ENCODE assay signal across 9 mouse cellular contexts in the genomic region with DNA sequence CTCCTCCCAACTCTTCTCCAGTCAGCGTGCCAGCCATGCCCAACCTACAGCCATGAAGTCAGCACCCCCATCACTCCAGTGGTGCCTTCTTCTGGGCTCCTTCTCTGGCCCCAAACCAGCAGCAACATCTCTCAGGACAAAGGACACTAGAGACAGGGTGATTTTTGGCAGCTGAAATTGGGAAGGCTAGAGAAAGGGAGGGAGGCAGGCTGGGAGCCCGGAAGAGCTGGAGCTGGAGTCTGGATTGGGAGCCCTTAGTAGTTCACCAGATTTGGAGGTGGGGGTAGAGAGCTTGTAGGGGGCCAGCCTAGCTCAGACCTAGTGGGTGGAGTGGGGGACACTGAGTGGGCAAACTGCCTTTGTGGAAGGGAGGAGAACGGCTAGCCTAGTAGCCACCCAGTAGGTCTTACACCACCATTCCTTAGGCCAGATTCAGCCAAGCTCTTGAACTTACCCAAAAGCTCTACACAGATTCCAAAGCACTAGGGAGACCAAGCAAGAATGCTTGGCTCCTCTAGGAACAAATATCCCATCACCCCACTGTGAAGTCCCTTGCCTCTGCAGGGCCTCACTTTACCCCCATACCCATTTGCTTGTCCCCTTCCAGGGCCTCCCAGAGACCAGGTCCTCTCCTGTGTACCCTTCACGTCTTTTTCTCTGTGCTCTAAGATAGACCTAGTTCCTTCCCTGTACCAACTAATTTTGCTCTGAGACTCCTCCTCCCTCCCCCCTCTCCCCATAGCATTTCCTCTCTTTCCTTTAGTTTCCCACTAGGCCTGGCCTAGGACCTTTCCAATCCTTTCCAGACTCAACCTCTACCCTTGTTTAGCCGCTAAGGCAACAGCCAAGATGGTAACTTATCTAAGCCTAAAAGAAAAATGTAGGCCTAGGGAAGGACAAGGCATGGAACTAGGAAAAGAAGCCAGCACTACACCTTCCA. TPM values are rescaled to one million over a fixed set of nuclear protein-coding genes. Genes with fewer than 3 reads are reported as not detected.
DNase-seq lines count a peak whose midpoint lies in the region; ATAC-seq and TF ChIP-seq lines count a peak whose summit lies in the region.
"Had no signal": no experiment of that assay in that cellular context is flagged by ENCODE, and none has a peak within 500 bp of the region (broad histone marks: within the 10 kb centered on the region; RNA-seq: fewer than 3 reads in every experiment).

No protein-coding gene starts in this region.

- peak overlapping the region; percentile 99 for H3K27ac ChIP-seq in embryonic facial prominence, embryonic 12.5 days
- peak overlapping the region; percentile 96 for H3K27ac ChIP-seq in heart, embryonic 16.5 days (ENCODE audit: low read length)
- H3K27ac ChIP-seq in stomach, postnatal 0 days (replicated peaks) = peak overlapping the region; percentile 97

- no peaks in the 10 kb centered on the region for H3K36me3 ChIP-seq in embryonic facial prominence, embryonic 12.5 days
- no peaks in the 10 kb centered on the region for H3K36me3 ChIP-seq in heart, embryonic 16.5 days (ENCODE audit: control insufficient read depth, insufficient read depth)
- H3K36me3 ChIP-seq in stomach, postnatal 0 days (ENCODE audit: control insufficient read depth, insufficient read depth, low read length) = no peaks in the 10 kb centered on the region

- H3K9me3 ChIP-seq in embryonic facial prominence, embryonic 12.5 days = no peaks in the 10 kb centered on the region
- H3K9me3 ChIP-seq in heart, embryonic 16.5 days (replicated peaks; ENCODE audit: control insufficient read depth, low read length) = no peaks in the 10 kb centered on the region
- no peaks in the 10 kb centered on the region for H3K9me3 ChIP-seq in stomach, postnatal 0 days (ENCODE audit: control insufficient read depth, low read length)

- no peak for ATAC-seq in embryonic facial prominence, embryonic 12.5 days (ENCODE audit: insufficient number of reproducible peaks, insufficient read depth, low FRiP score, low TSS enrichment)
- ATAC-seq in heart, embryonic 16.5 days (replicated peaks; ENCODE audit: extremely low read depth, insufficient read depth, low FRiP score) = peak; percentile 10; the same call in 1 of the 2 replicates
- ATAC-seq in stomach, postnatal 0 days (ENCODE audit: low FRiP score, low TSS enrichment) = peak; percentile 5; the same call in 1 of the 2 replicates
- no peak for ATAC-seq in inflammation-experienced regulatory T-cells, adult 6 months

- H3K4me1 ChIP-seq in embryonic facial prominence, embryonic 12.5 days = peaks cover 41% of the 10 kb centered on the region
- peaks cover 40% of the 10 kb centered on the region for H3K4me1 ChIP-seq in heart, embryonic 16.5 days (ENCODE audit: control insufficient read depth, insufficient read depth, low read length)
- H3K4me1 ChIP-seq in stomach, postnatal 0 days (replicated peaks; ENCODE audit: control insufficient read depth, insufficient read depth) = peaks cover 10% of the 10 kb centered on the region

- peak; percentile 90 for DNase-seq in 3T3-L1 (ENCODE audit: low read depth, low spot score)
- DNase-seq in adrenal gland, adult 18-20 months (ENCODE audit: low spot score in 2 of 2) = peak; percentile 15 to 41
- DNase-seq in kidney, postnatal 25 days = peak; percentile 53 to 68
- peak; percentile 81 for DNase-seq in lung, postnatal 10 days
- DNase-seq in stomach, postnatal 0 days (ENCODE audit: low spot score) = no peak

- WGBS in embryonic facial prominence, embryonic 12.5 days = 24% methylated on average over 5 of the region's 5 CpGs
- 39% methylated on average over 5 of the region's 5 CpGs for WGBS in heart, embryonic 16.5 days
- 34% methylated on average over 5 of the region's 5 CpGs for WGBS in stomach, postnatal 0 days

- H3K9ac ChIP-seq in embryonic facial prominence, embryonic 12.5 days = peak overlapping the region; percentile 98
- peak overlapping the region; percentile 94 for H3K9ac ChIP-seq in heart, embryonic 16.5 days (ENCODE audit: low read length)
- H3K9ac ChIP-seq in stomach, postnatal 0 days (ENCODE audit: low read length) = peak overlapping the region; percentile 94

- TF ChIP-seq CTCF in stomach, postnatal 0 days (IDR thresholded peaks at IDR 0.05; ENCODE audit: low read depth) = no peak

- peak overlapping the region; percentile 78 for H3K4me2 ChIP-seq in embryonic facial prominence, embryonic 12.5 days (replicated peaks)
- H3K4me2 ChIP-seq in heart, embryonic 16.5 days (ENCODE audit: low read depth, low read length) = peak overlapping the region; percentile 67
- H3K4me2 ChIP-seq in stomach, postnatal 0 days (replicated peaks; ENCODE audit: low read depth) = peak overlapping the region; percentile 72

- no peak for TF ChIP-seq EP300 in stomach, postnatal 0 days (optimal IDR thresholded peaks at IDR 0.05)

- peak overlapping the region; percentile 74 for H3K4me3 ChIP-seq in embryonic facial prominence, embryonic 12.5 days
- H3K4me3 ChIP-seq in heart, embryonic 16.5 days (ENCODE audit: low read length) = peak overlapping the region; percentile 82
- peak overlapping the region; percentile 76 for H3K4me3 ChIP-seq in stomach, postnatal 0 days (ENCODE audit: low read depth, low read length)

- H3K27me3 ChIP-seq in embryonic facial prominence, embryonic 12.5 days = no peaks in the 10 kb centered on the region
- H3K27me3 ChIP-seq in heart, embryonic 16.5 days (ENCODE audit: control insufficient read depth, insufficient read depth, low read length) = no peaks in the 10 kb centered on the region
- H3K27me3 ChIP-seq in stomach, postnatal 0 days (ENCODE audit: control insufficient read depth, insufficient read depth, low read length) = no peaks in the 10 kb centered on the region

RNA-seq across cellular contexts. Expression of gene Atn1, which starts 1.9 kb away (rescaled TPM):
- 10 to 100 TPM; 78.4 to 80.2 TPM for total RNA-seq in adrenal gland, adult 18-20 months (2021)
- polyA plus RNA-seq in embryonic facial prominence, embryonic 12.5 days (2016; fragmentation: Nextera tagmentation; extraction: Ambion mirVana) = 20.1 and 20.5 TPM in 2 replicates
- polyA plus RNA-seq in heart, embryonic 16.5 days (2015; fragmentation: Nextera tagmentation; extraction: Ambion mirVana) = 9.4 and 10.4 TPM in 2 replicates
- 6.6 and 6.9 TPM in 2 replicates for polyA plus RNA-seq in stomach, postnatal 0 days (2015; fragmentation: Nextera tagmentation; extraction: Ambion mirVana)
- polyA plus RNA-seq in inflammation-experienced regulatory T-cells, adult 6 months (2017; shearing (Covaris generic)) = 1 to 10 TPM; 4.8 to 5.4 (median 5.2) TPM

RNA-seq across cellular contexts. Expression of gene Gm45234, which starts 2.4 kb away (rescaled TPM):
- total RNA-seq in adrenal gland, adult 18-20 months (2021) = not detected
- polyA plus RNA-seq in embryonic facial prominence, embryonic 12.5 days (2016; fragmentation: Nextera tagmentation; extraction: Ambion mirVana) = not detected in 2 replicates
- polyA plus RNA-seq in heart, embryonic 16.5 days (2015; fragmentation: Nextera tagmentation; extraction: Ambion mirVana) = not detected in 2 replicates
- polyA plus RNA-seq in stomach, postnatal 0 days (2015; fragmentation: Nextera tagmentation; extraction: Ambion mirVana) = not detected in 2 replicates
- not detected for polyA plus RNA-seq in inflammation-experienced regulatory T-cells, adult 6 months (2017; shearing (Covaris generic))
- polyA plus RNA-seq: liver, embryonic 16.5 days had no signal

RNA-seq across cellular contexts. Expression of gene Eno2, which starts 11.3 kb away (rescaled TPM):
- total RNA-seq in adrenal gland, adult 18-20 months (2021) = 10 to 100 TPM; 19.8 to 37.7 TPM
- 9.7 and 10.2 TPM in 2 replicates for polyA plus RNA-seq in embryonic facial prominence, embryonic 12.5 days (2016; fragmentation: Nextera tagmentation; extraction: Ambion mirVana)
- polyA plus RNA-seq in heart, embryonic 16.5 days (2015; fragmentation: Nextera tagmentation; extraction: Ambion mirVana) = 3.7 and 4.3 TPM in 2 replicates
- 4.3 and 5.1 TPM in 2 replicates for polyA plus RNA-seq in stomach, postnatal 0 days (2015; fragmentation: Nextera tagmentation; extraction: Ambion mirVana)
- polyA plus RNA-seq in inflammation-experienced regulatory T-cells, adult 6 months (2017; shearing (Covaris generic)) = 10 to 100 TPM in 2 of 3 experiments, 1 to 10 TPM in 1; 3.5 to 23.1 (median 12.8) TPM

RNA-seq across cellular contexts. Expression of gene Grcc10, which starts 17.0 kb away (rescaled TPM):
- total RNA-seq in adrenal gland, adult 18-20 months (2021) = 100 to 1,000 TPM; 341 to 388 TPM
- polyA plus RNA-seq in embryonic facial prominence, embryonic 12.5 days (2016; fragmentation: Nextera tagmentation; extraction: Ambion mirVana) = 498 and 530 TPM in 2 replicates
- 429 and 447 TPM in 2 replicates for polyA plus RNA-seq in heart, embryonic 16.5 days (2015; fragmentation: Nextera tagmentation; extraction: Ambion mirVana)
- 292 and 310 TPM in 2 replicates for polyA plus RNA-seq in stomach, postnatal 0 days (2015; fragmentation: Nextera tagmentation; extraction: Ambion mirVana)
- 100 to 1,000 TPM; 415 to 626 (median 536) TPM for polyA plus RNA-seq in inflammation-experienced regulatory T-cells, adult 6 months (2017; shearing (Covaris generic))

RNA-seq across cellular contexts. Expression of gene Ptpn6, which starts 19.7 kb away (rescaled TPM):
- total RNA-seq in adrenal gland, adult 18-20 months (2021) = 10 to 100 TPM in 1 of 2 experiments, 1 to 10 TPM in 1; 9.8 to 11.5 TPM
- 6.7 TPM in 2 replicates for polyA plus RNA-seq in embryonic facial prominence, embryonic 12.5 days (2016; fragmentation: Nextera tagmentation; extraction: Ambion mirVana)
- 14.6 and 31.3 TPM in 2 replicates for polyA plus RNA-seq in heart, embryonic 16.5 days (2015; fragmentation: Nextera tagmentation; extraction: Ambion mirVana)
- polyA plus RNA-seq in stomach, postnatal 0 days (2015; fragmentation: Nextera tagmentation; extraction: Ambion mirVana) = 13.1 and 15.8 TPM in 2 replicates
- polyA plus RNA-seq in inflammation-experienced regulatory T-cells, adult 6 months (2017; shearing (Covaris generic)) = 100 to 1,000 TPM; 143 to 191 (median 176) TPM

Comparison
In these comparisons a context has a peak if more than half of its experiments do, and no peak if none do; other contexts are left out.
1. ATAC-seq: peak in heart, embryonic 16.5 days (single experiment) and stomach, postnatal 0 days (single experiment); none in embryonic facial prominence, embryonic 12.5 days (single experiment) and inflammation-experienced regulatory T-cells, adult 6 months (single experiment).
2. Peak in every context shown above with its lines, with median percentiles within 50 percentile points of each other: H3K27ac ChIP-seq, H3K4me2 ChIP-seq, H3K4me3 ChIP-seq and H3K9ac ChIP-seq.